Mouse (Mus musculus): Measurements from ENCODE around the gene Snap23. TPM values are rescaled to one million over a fixed set of nuclear protein-coding genes. Genes with fewer than 3 reads are reported as not detected.
A peak's percentile ranks its signal among the peaks of the same experiment; 100 is the strongest.

Snap23 gene
- polyA plus RNA-seq, 1 experiment from 2014 or later = 52.2 TPM

- no peak for ATAC-seq (ENCODE audit: insufficient number of reproducible peaks, insufficient read depth, low FRiP score, low read depth)
- peaks cover 53% of the 10 kb centered on the region for H3K36me3 ChIP-seq (ENCODE audit: control insufficient read depth, insufficient read depth, low read length)
- H3K4me1 ChIP-seq (ENCODE audit: control insufficient read depth in 2 of 2, insufficient read depth in 2 of 2, low read length in 2 of 2) = no peaks in the 10 kb centered on the region
- H3K4me3 ChIP-seq (ENCODE audit: control insufficient read depth in 1 of 2, insufficient read depth in 1 of 2, low read depth in 1 of 2, low read length in 2 of 2) = no peak overlapping the region
- no peak overlapping the region for H3K27ac ChIP-seq (replicated peaks in 1 of 2; ENCODE audit: control insufficient read depth in 1 of 2, insufficient read depth in 1 of 2, low read depth in 2 of 2, low read length in 2 of 2)
- no peak overlapping the region for H3K4me2 ChIP-seq (ENCODE audit: low read length)
- WGBS = 100% methylated on average over 1 of the region's 1 CpGs
- H3K27me3 ChIP-seq (ENCODE audit: control insufficient read depth, insufficient read depth, low read length) = no peaks in the 10 kb centered on the region
- H3K9me3 ChIP-seq (ENCODE audit: control insufficient read depth, low read length) = no peaks in the 10 kb centered on the region
- H3K9ac ChIP-seq (ENCODE audit: low read length) = no peak overlapping the region
These were observed 52.1 kb downstream of the Snap23 start for GRCm38 (mm10) chr2:120619538-120619937.

- Histone ChIP-seq H3K27ac (replicated peaks in 1 of 2; ENCODE audit: control insufficient read depth in 1 of 2, insufficient read depth in 1 of 2, low read depth in 2 of 2, low read length in 2 of 2) (no peak overlapping the region), H3K9ac (ENCODE audit: low read length) (no peak overlapping the region), H3K4me3 (ENCODE audit: control insufficient read depth in 1 of 2, insufficient read depth in 1 of 2, low read depth in 1 of 2, low read length in 2 of 2) (no peak overlapping the region), H3K9me3 (ENCODE audit: control insufficient read depth, low read length) (no peaks in the 10 kb centered on the region), H3K4me1 (ENCODE audit: control insufficient read depth in 2 of 2, insufficient read depth in 2 of 2, low read length in 2 of 2) (no peaks in the 10 kb centered on the region), H3K4me2 (ENCODE audit: low read length) (no peak overlapping the region), H3K27me3 (ENCODE audit: control insufficient read depth, insufficient read depth, low read length) (no peaks in the 10 kb centered on the region), H3K36me3 (ENCODE audit: control insufficient read depth, insufficient read depth, low read length) (peaks cover 26% of the 10 kb centered on the region)
- no peak for ATAC-seq (ENCODE audit: insufficient number of reproducible peaks, insufficient read depth, low FRiP score, low read depth)
These were observed 55.4 kb downstream of the Snap23 start for GRCm38 (mm10) chr2:120622920-120623319.

- WGBS = 26% methylated on average over 10 of the region's 10 CpGs
- Histone ChIP-seq H3K4me3 (ENCODE audit: control insufficient read depth in 1 of 2, insufficient read depth in 1 of 2, low read depth in 1 of 2, low read length in 2 of 2) (peak overlapping the region; percentile 19 to 63; a peak in 3 of 4 replicates), H3K36me3 (ENCODE audit: control insufficient read depth, insufficient read depth, low read length) (peaks cover 8% of the 10 kb centered on the region; the same call in 1 of the 2 replicates), H3K4me1 (ENCODE audit: control insufficient read depth in 2 of 2, insufficient read depth in 2 of 2, low read length in 2 of 2) (peaks cover 0 to 14% of the 10 kb centered on the region in 2 experiments; a peak in 2 of 4 replicates), H3K27me3 (ENCODE audit: control insufficient read depth, insufficient read depth, low read length) (no peaks in the 10 kb centered on the region), H3K27ac (replicated peaks in 1 of 2; ENCODE audit: control insufficient read depth in 1 of 2, insufficient read depth in 1 of 2, low read depth in 2 of 2, low read length in 2 of 2) (no peak overlapping the region), H3K4me2 (ENCODE audit: low read length) (peak overlapping the region; percentile 74), H3K9me3 (ENCODE audit: control insufficient read depth, low read length) (no peaks in the 10 kb centered on the region), H3K9ac (ENCODE audit: low read length) (peak overlapping the region; percentile 44)
- ATAC-seq (ENCODE audit: insufficient number of reproducible peaks, insufficient read depth, low FRiP score, low read depth) = no peak
These were observed 60.8 kb downstream of the Snap23 start for GRCm38 (mm10) chr2:120628076-120628865.

- peaks cover 10% of the 10 kb centered on the region for H3K36me3 ChIP-seq (ENCODE audit: control insufficient read depth, insufficient read depth, low read length)
- ATAC-seq (ENCODE audit: insufficient number of reproducible peaks, insufficient read depth, low FRiP score, low read depth) = peak; percentile 100
- peak within 1 kb of the TSS; percentile 74 for H3K4me2 ChIP-seq (ENCODE audit: low read length)
- H3K4me3 ChIP-seq (ENCODE audit: control insufficient read depth in 1 of 2, insufficient read depth in 1 of 2, low read depth in 1 of 2, low read length in 2 of 2) = peak within 1 kb of the TSS; percentile 63 to 67
- H3K9me3 ChIP-seq (ENCODE audit: control insufficient read depth, low read length) = no peaks in the 10 kb centered on the region
- H3K27ac ChIP-seq (replicated peaks in 1 of 2; ENCODE audit: control insufficient read depth in 1 of 2, insufficient read depth in 1 of 2, low read depth in 2 of 2, low read length in 2 of 2) = peak within 1 kb of the TSS in 1 of 2 experiments; percentile 41; a peak in 1 of 4 replicates
- H3K9ac ChIP-seq (ENCODE audit: low read length) = peak within 1 kb of the TSS; percentile 73
- H3K4me1 ChIP-seq (ENCODE audit: control insufficient read depth in 2 of 2, insufficient read depth in 2 of 2, low read length in 2 of 2) = peaks cover 0 to 14% of the 10 kb centered on the region in 2 experiments; a peak in 2 of 4 replicates
- 4% methylated on average over 36 of the region's 36 CpGs for WGBS
- H3K27me3 ChIP-seq (ENCODE audit: control insufficient read depth, insufficient read depth, low read length) = no peaks in the 10 kb centered on the region
These were observed 61.6 kb downstream of the Snap23 start, which contains the start of gene Stard9 for GRCm38 (mm10) chr2:120628886-120629735. TSS of gene Stard9 (plus strand) at chr2:120629121.

GRCm38 (mm10) chr2:120630246-120630645, 62.8 kb downstream of the Snap23 start:
- 83% methylated on average over 2 of the region's 2 CpGs for WGBS
- Histone ChIP-seq H3K4me3 (ENCODE audit: control insufficient read depth in 1 of 2, insufficient read depth in 1 of 2, low read depth in 1 of 2, low read length in 2 of 2) (no peak overlapping the region), H3K36me3 (ENCODE audit: control insufficient read depth, insufficient read depth, low read length) (peaks cover 18% of the 10 kb centered on the region), H3K4me2 (ENCODE audit: low read length) (peak overlapping the region; percentile 74), H3K27me3 (ENCODE audit: control insufficient read depth, insufficient read depth, low read length) (no peaks in the 10 kb centered on the region), H3K27ac (replicated peaks in 1 of 2; ENCODE audit: control insufficient read depth in 1 of 2, insufficient read depth in 1 of 2, low read depth in 2 of 2, low read length in 2 of 2) (no peak overlapping the region), H3K9me3 (ENCODE audit: control insufficient read depth, low read length) (no peaks in the 10 kb centered on the region), H3K4me1 (ENCODE audit: control insufficient read depth in 2 of 2, insufficient read depth in 2 of 2, low read length in 2 of 2) (peaks cover 0 to 14% of the 10 kb centered on the region in 2 experiments; a peak in 2 of 4 replicates), H3K9ac (ENCODE audit: low read length) (no peak overlapping the region)
- ATAC-seq (ENCODE audit: insufficient number of reproducible peaks, insufficient read depth, low FRiP score, low read depth) = no peak

- Histone ChIP-seq H3K36me3 (ENCODE audit: control insufficient read depth, insufficient read depth, low read length) (peaks cover 21% of the 10 kb centered on the region), H3K9me3 (ENCODE audit: control insufficient read depth, low read length) (no peaks in the 10 kb centered on the region), H3K27ac (replicated peaks in 1 of 2; ENCODE audit: control insufficient read depth in 1 of 2, insufficient read depth in 1 of 2, low read depth in 2 of 2, low read length in 2 of 2) (no peak overlapping the region), H3K27me3 (ENCODE audit: control insufficient read depth, insufficient read depth, low read length) (no peaks in the 10 kb centered on the region), H3K4me2 (ENCODE audit: low read length) (peak overlapping the region; percentile 74), H3K4me1 (ENCODE audit: control insufficient read depth in 2 of 2, insufficient read depth in 2 of 2, low read length in 2 of 2) (peaks cover 0 to 14% of the 10 kb centered on the region in 2 experiments; a peak in 2 of 4 replicates), H3K9ac (ENCODE audit: low read length) (no peak overlapping the region), H3K4me3 (ENCODE audit: control insufficient read depth in 1 of 2, insufficient read depth in 1 of 2, low read depth in 1 of 2, low read length in 2 of 2) (no peak overlapping the region)
- 40% methylated on average over 2 of the region's 2 CpGs for WGBS
- ATAC-seq (ENCODE audit: insufficient number of reproducible peaks, insufficient read depth, low FRiP score, low read depth) = no peak
These were observed 63.2 kb downstream of the Snap23 start for GRCm38 (mm10) chr2:120630655-120631054.

GRCm38 (mm10) chr2:120631521-120631920, 64.0 kb downstream of the Snap23 start:
- 71% methylated on average over 2 of the region's 2 CpGs for WGBS
- H3K4me2 ChIP-seq (ENCODE audit: low read length) = no peak overlapping the region

More at GRCm38 (mm10) chr2:120631521-120631920, 64.0 kb downstream of the Snap23 start:
- no peak overlapping the region for H3K9ac ChIP-seq (ENCODE audit: low read length)
- no peak for ATAC-seq (ENCODE audit: insufficient number of reproducible peaks, insufficient read depth, low FRiP score, low read depth)
- H3K4me3 ChIP-seq (ENCODE audit: control insufficient read depth in 1 of 2, insufficient read depth in 1 of 2, low read depth in 1 of 2, low read length in 2 of 2) = no peak overlapping the region
- peaks cover 21% of the 10 kb centered on the region for H3K36me3 ChIP-seq (ENCODE audit: control insufficient read depth, insufficient read depth, low read length)
- peaks cover 0 to 14% of the 10 kb centered on the region in 2 experiments; a peak in 2 of 4 replicates for H3K4me1 ChIP-seq (ENCODE audit: control insufficient read depth in 2 of 2, insufficient read depth in 2 of 2, low read length in 2 of 2)
- no peaks in the 10 kb centered on the region for H3K9me3 ChIP-seq (ENCODE audit: control insufficient read depth, low read length)
- H3K27ac ChIP-seq (replicated peaks in 1 of 2; ENCODE audit: control insufficient read depth in 1 of 2, insufficient read depth in 1 of 2, low read depth in 2 of 2, low read length in 2 of 2) = no peak overlapping the region
- H3K27me3 ChIP-seq (ENCODE audit: control insufficient read depth, insufficient read depth, low read length) = no peaks in the 10 kb centered on the region
